Mouse (Mus musculus) MEL (cell line): ENCODE measurements around the gene Fam160a1. TPM values are rescaled to one million over a fixed set of nuclear protein-coding genes. Genes with fewer than 3 reads are reported as not detected.

Experiments used
- DNase-seq: peaks from one replicate; pipeline ENCODE4 v3.0.0; 2011; ENCODE audit warnings: low read depth, low spot score
- H3K27ac ChIP-seq: 2 replicates; pipeline ENCODE4 v1.5.1; 2012; ENCODE audit warnings: low read depth, mild to moderate bottlenecking, control low read depth, low read length, moderate library complexity; ENCODE audit not compliant: control insufficient read depth
- H3K27me3 ChIP-seq, 2 experiments: fragments of 150-350 bp in 1 of 2; sonication (generic) in 1 of 2; 2 replicates each; pipeline ENCODE4 v1.6.1; 2012; ENCODE audit warnings: low read length in 2 of 2, mild to moderate bottlenecking in 2 of 2, improper control_type of control experiment in 1 of 2, moderate library complexity in 1 of 2; ENCODE audit not compliant: insufficient read depth in 2 of 2, control insufficient read depth in 1 of 2
- H3K36me3 ChIP-seq, 2 experiments: 2 replicates each; pipeline ENCODE4 v1.6.1; 2012 to 2014; ENCODE audit warnings: low read length in 2 of 2, improper control_type of control experiment in 1 of 2, inconsistent platforms in 1 of 2, mild to moderate bottlenecking in 1 of 2; ENCODE audit not compliant: insufficient read depth in 2 of 2, control insufficient read depth in 1 of 2
- H3K4me1 ChIP-seq, 2 experiments: fragments of 150-350 bp in 1 of 2; sonication (generic) in 1 of 2; 2 replicates each; pipeline ENCODE4 v1.6.1; 2012; ENCODE audit warnings: low read length in 2 of 2, improper control_type of control experiment in 1 of 2, mild to moderate bottlenecking in 1 of 2; ENCODE audit not compliant: insufficient read depth in 2 of 2, control insufficient read depth in 1 of 2
- H3K4me3 ChIP-seq, 2 experiments: fragments of 150-350 bp in 1 of 2; sonication (generic) in 1 of 2; 2 replicates each; pipeline ENCODE4 v1.5.1; 2012; ENCODE audit warnings: low read depth in 2 of 2, low read length in 2 of 2, mild to moderate bottlenecking in 2 of 2, moderate library complexity in 2 of 2, control low read depth in 1 of 2, improper control_type of control experiment in 1 of 2; ENCODE audit not compliant: control insufficient read depth in 1 of 2, insufficient read depth in 1 of 2
- H3K79me2 ChIP-seq: 2 replicates; pipeline ENCODE4 v1.6.1; 2012; ENCODE audit warnings: mild to moderate bottlenecking, low read length, moderate library complexity; ENCODE audit not compliant: control insufficient read depth, poor library complexity, insufficient read depth
- H3K9ac ChIP-seq: 2 replicates; pipeline ENCODE4 v1.6.1; 2012; ENCODE audit warnings: low read depth, mild to moderate bottlenecking, control low read depth, low read length, moderate library complexity; ENCODE audit not compliant: control insufficient read depth, poor library complexity, severe bottlenecking
- H3K9me3 ChIP-seq: fragments of 150-350 bp; sonication (generic); replicated peaks from 2 replicates; pipeline ENCODE4 v1.6.1; 2012; ENCODE audit warnings: mild to moderate bottlenecking, low read length, improper control_type of control experiment, moderate library complexity; ENCODE audit not compliant: insufficient read depth
- BHLHE40 ChIP-seq: IDR thresholded peaks from 2 replicates; pipeline ENCODE4 v1.6.1; 2012; ENCODE audit warnings: low read depth, mild to moderate bottlenecking, inconsistent platforms, low read length, improper control_type of control experiment, borderline replicate concordance
- MEF2A ChIP-seq: IDR thresholded peaks from 2 replicates; pipeline ENCODE4 v1.6.1; 2014; ENCODE audit warnings: low read depth, mild to moderate bottlenecking, inconsistent platforms, low read length, improper control_type of control experiment; ENCODE audit not compliant: poor library complexity, insufficient replicate concordance, severe bottlenecking; ENCODE audit errors: extremely low read depth
- MXI1 ChIP-seq: IDR thresholded peaks from 2 replicates; pipeline ENCODE4 v1.6.1; 2011; ENCODE audit warnings: mild to moderate bottlenecking, low read depth, low read length, improper control_type of control experiment
- MYC ChIP-seq: IDR thresholded peaks from 2 replicates; pipeline ENCODE4 v1.6.1; 2011; ENCODE audit warnings: low read depth, mild to moderate bottlenecking, low read length, improper control_type of control experiment, moderate library complexity
- POLR2AphosphoS2 ChIP-seq: IDR thresholded peaks from 2 replicates; pipeline ENCODE4 v1.6.1; 2011; ENCODE audit warnings: low read length, improper control_type of control experiment
- TAL1 ChIP-seq: IDR thresholded peaks from 2 replicates; pipeline ENCODE4 v1.6.1; 2012; ENCODE audit warnings: mild to moderate bottlenecking, inconsistent platforms, low read length, moderate library complexity, mixed read lengths
- ZKSCAN1 ChIP-seq: IDR thresholded peaks from 2 replicates; pipeline ENCODE4 v1.6.1; 2012; ENCODE audit warnings: low read depth, mild to moderate bottlenecking, inconsistent platforms, low read length, improper control_type of control experiment, moderate library complexity
- ZMIZ1 ChIP-seq: IDR thresholded peaks from 2 replicates; pipeline ENCODE4 v1.6.1; 2012; ENCODE audit warnings: low read depth, mild to moderate bottlenecking, inconsistent platforms, low read length, improper control_type of control experiment, moderate library complexity
- ZNF384 ChIP-seq: IDR thresholded peaks from 2 replicates; pipeline ENCODE4 v1.6.1; 2012; ENCODE audit warnings: low read depth, mild to moderate bottlenecking, inconsistent platforms, low read length, improper control_type of control experiment
- polyA plus RNA-seq, 2 experiments: library from polyadenylated mRNA; stranded (reverse) in 1 of 2; unstranded in 1 of 2; fragments of >175 nt in 1 of 2; fragments of >200 nt in 1 of 2; gene quantifications; 2 replicates each; pipeline versions ENCODE4 v1.2.1 to v1.2.4; 2012; ENCODE audit warnings: low replicate concordance in 2 of 2, low read depth in 1 of 2; ENCODE audit not compliant: insufficient read length in 2 of 2, insufficient read depth in 1 of 2, missing spikeins in 1 of 2
- total RNA-seq: library from RNA; depleted of rRNA; stranded (reverse); fragments of 300-350 nt; gene quantifications from 2 replicates; pipeline ENCODE4 v1.2.3, GENCODE M21; 2012

The Fam160a1 gene
- total and polyA plus RNA-seq, 3 experiments = not detected

DNA sequence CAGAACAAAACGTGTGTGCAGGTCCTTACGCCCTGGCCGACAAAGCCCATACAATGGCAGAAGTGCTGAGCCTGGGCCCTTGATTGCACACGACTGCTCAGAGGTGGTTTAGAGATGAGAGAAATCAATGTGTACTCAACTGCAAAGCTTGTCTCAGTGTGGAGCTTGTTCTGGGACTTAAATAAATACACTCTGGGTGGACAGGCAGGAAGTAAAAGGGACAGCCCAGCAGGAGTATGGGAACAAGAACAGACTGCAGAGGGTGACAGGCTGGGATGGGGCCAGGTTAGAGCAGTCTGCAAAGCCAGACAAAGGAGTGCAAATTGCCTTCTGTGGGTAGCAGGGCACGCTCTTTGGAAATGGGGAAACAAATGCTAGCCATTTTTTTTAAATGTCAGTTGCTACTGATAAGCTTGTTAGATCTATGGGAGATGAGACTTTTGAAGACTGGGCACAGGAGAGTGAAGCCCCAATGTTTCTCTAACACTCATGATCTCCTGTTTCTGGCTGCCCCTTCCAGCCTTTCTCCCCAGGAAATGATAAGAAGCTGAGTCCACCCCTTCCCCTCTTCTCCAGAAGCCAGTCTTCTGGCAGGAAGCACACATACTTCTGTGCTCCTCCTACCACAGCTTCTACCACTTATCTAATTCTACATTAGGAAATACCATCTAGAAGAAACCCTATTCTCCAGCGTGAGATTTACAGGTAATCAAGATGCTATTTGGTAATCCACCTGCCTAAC lies 113.8 kb downstream of the Fam160a1 start:
- H3K4me1 ChIP-seq = peaks cover 0 to 3% of the 10 kb centered on the region in 2 experiments; a peak in 1 of 4 replicates
- no peak overlapping the region for H3K9ac ChIP-seq
- no peak overlapping the region for H3K27ac ChIP-seq
- no peak for TF ChIP-seq ZKSCAN1
- TF ChIP-seq ZNF384 = peak; percentile 61
- TF ChIP-seq, all 39 proteins: peak for 1
- Histone ChIP-seq H3K36me3 (no peaks in the 10 kb centered on the region), H3K4me3 (no peak overlapping the region), H3K79me2 (no peaks in the 10 kb centered on the region), H3K9me3 (no peaks in the 10 kb centered on the region), H3K27me3 (peaks cover 0 to 1% of the 10 kb centered on the region in 2 experiments; a peak in 2 of 4 replicates)
- peak; percentile 15 for DNase-seq

DNA sequence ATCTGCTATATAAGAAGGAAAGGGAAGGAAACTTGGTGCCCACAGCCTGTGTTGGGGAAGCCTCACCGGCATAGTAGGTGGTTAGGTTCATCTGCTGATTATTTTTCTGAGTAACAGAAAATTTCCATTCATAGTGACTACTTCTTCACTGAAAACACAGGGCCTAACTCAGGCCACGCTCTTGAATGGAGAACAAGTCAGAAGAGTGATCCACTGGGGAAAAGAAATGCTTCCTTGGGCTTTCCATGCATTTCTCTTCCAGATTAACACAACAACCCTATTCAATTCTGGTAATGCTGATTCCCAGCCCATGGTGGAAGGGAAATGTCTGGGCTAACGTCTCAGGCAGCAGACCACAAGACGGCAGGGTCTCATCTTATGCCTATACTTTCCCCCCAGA lies 118.6 kb downstream of the Fam160a1 start:
- TF ChIP-seq MEF2A = no peak
- no peak for TF ChIP-seq BHLHE40
- no peak for TF ChIP-seq POLR2AphosphoS2
- TF ChIP-seq MYC = no peak
- TF ChIP-seq TAL1 = no peak
- no peak for TF ChIP-seq MXI1
- Histone ChIP-seq H3K36me3 (no peaks in the 10 kb centered on the region), H3K27ac (no peak overlapping the region), H3K79me2 (no peaks in the 10 kb centered on the region), H3K4me3 (no peak overlapping the region), H3K9ac (no peak overlapping the region), H3K9me3 (no peaks in the 10 kb centered on the region), H3K27me3 (peaks cover 0 to 3% of the 10 kb centered on the region in 2 experiments; a peak in 2 of 4 replicates), H3K4me1 (peaks cover 0 to 3% of the 10 kb centered on the region in 2 experiments; a peak in 1 of 4 replicates)
- no peak for DNase-seq

DNA sequence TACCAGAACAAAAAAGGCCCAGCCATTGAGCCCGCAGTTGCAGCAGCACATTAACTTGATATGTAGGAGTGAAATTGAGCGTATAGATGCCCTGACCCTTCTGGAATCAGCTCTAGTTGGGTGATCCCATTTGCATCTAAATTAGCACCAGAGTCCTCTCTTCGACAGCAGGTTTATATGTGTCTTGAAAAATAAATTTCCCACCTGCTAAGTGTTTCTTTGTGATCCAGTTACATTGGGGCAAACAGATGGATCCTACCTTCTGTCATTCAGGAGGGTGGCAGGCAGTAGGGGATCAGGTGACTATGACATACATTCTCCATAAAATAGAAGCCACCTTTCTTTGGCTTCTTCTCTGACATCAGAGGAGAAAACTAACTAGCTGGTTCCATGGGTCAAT lies 122.0 kb downstream of the Fam160a1 start:
- no peaks in the 10 kb centered on the region for H3K36me3 ChIP-seq
- peaks cover 0 to 4% of the 10 kb centered on the region in 2 experiments; a peak in 2 of 4 replicates for H3K27me3 ChIP-seq
- no peak overlapping the region for H3K9ac ChIP-seq
- no peak for DNase-seq
- TF ChIP-seq MEF2A (no peak), ZMIZ1 (no peak)
- no peak overlapping the region for H3K27ac ChIP-seq
- no peaks in the 10 kb centered on the region for H3K4me1 ChIP-seq
- no peak overlapping the region for H3K4me3 ChIP-seq
- no peaks in the 10 kb centered on the region for H3K79me2 ChIP-seq
- H3K9me3 ChIP-seq = no peaks in the 10 kb centered on the region
